In genomic region chr2:94069482-94069881, GRCm38 (mm10) we compare ENCODE assay signal across 16 mouse cellular contexts. TPM values are rescaled to one million over a fixed set of nuclear protein-coding genes. Genes with fewer than 3 reads are reported as not detected.
A peak's percentile ranks its signal among the peaks of the same experiment; 100 is the strongest.
DNase-seq lines count a peak whose midpoint lies in the region; ATAC-seq and TF ChIP-seq lines count a peak whose summit lies in the region.
"Had no signal": no experiment of that assay in that cellular context is flagged by ENCODE, and none has a peak within 500 bp of the region (broad histone marks: within the 10 kb centered on the region; RNA-seq: fewer than 3 reads in every experiment).

No protein-coding gene starts in this region.

- ATAC-seq in forebrain, embryonic 14.5 days: no peak
- no peak for ATAC-seq in forebrain, embryonic 11.5 days (replicated peaks; ENCODE audit: low FRiP score)
- no peak for ATAC-seq in stomach, postnatal 0 days (ENCODE audit: low FRiP score, low TSS enrichment)
- ATAC-seq: midbrain, embryonic 13.5 days had no signal

- H3K36me3 ChIP-seq in forebrain, embryonic 14.5 days (ENCODE audit: control insufficient read depth, insufficient read depth, low read length): no peaks in the 10 kb centered on the region
- no peaks in the 10 kb centered on the region for H3K36me3 ChIP-seq in forebrain, embryonic 11.5 days (ENCODE audit: control insufficient read depth, insufficient read depth, low read length)
- no peaks in the 10 kb centered on the region for H3K36me3 ChIP-seq in stomach, postnatal 0 days (ENCODE audit: control insufficient read depth, insufficient read depth, low read length)
- H3K36me3 ChIP-seq: midbrain, embryonic 13.5 days; neural tube, embryonic 12.5 days had no signal

- H3K4me3 ChIP-seq in forebrain, embryonic 14.5 days (ENCODE audit: low read depth, low read length): no peak overlapping the region
- no peak overlapping the region for H3K4me3 ChIP-seq in forebrain, embryonic 11.5 days (ENCODE audit: low read depth, low read length)
- H3K4me3 ChIP-seq in layer of hippocampus, adult 2 months: no peak overlapping the region
- H3K4me3 ChIP-seq in stomach, postnatal 0 days (ENCODE audit: low read depth, low read length): no peak overlapping the region
- H3K4me3 ChIP-seq: heart, embryonic 10.5 days; midbrain, embryonic 13.5 days; neural tube, embryonic 12.5 days had no signal

- TF ChIP-seq CTCF in layer of hippocampus, adult 2 months (conservative IDR thresholded peaks at IDR 0.05): peak; percentile 68
- peak; percentile 52 for TF ChIP-seq CTCF in stomach, postnatal 0 days (IDR thresholded peaks at IDR 0.05; ENCODE audit: low read depth)

- H3K9me3 ChIP-seq in forebrain, embryonic 14.5 days (replicated peaks; ENCODE audit: control insufficient read depth, low read length): no peaks in the 10 kb centered on the region
- no peaks in the 10 kb centered on the region for H3K9me3 ChIP-seq in forebrain, embryonic 11.5 days (ENCODE audit: control insufficient read depth, low read length)
- no peaks in the 10 kb centered on the region for H3K9me3 ChIP-seq in stomach, postnatal 0 days (ENCODE audit: control insufficient read depth, low read length)
- H3K9me3 ChIP-seq: heart, embryonic 10.5 days; midbrain, embryonic 13.5 days; neural tube, embryonic 12.5 days had no signal

- no peak overlapping the region for H3K4me2 ChIP-seq in forebrain, embryonic 14.5 days (ENCODE audit: low read length)
- H3K4me2 ChIP-seq in forebrain, embryonic 11.5 days (ENCODE audit: low read depth, low read length, severe bottlenecking): no peak overlapping the region
- no peak overlapping the region for H3K4me2 ChIP-seq in stomach, postnatal 0 days (replicated peaks; ENCODE audit: low read depth)
- H3K4me2 ChIP-seq: midbrain, embryonic 13.5 days; neural tube, embryonic 12.5 days had no signal

- H3K9ac ChIP-seq in forebrain, embryonic 14.5 days (ENCODE audit: low read length): no peak overlapping the region
- H3K9ac ChIP-seq in forebrain, embryonic 11.5 days (ENCODE audit: low read length): no peak overlapping the region
- no peak overlapping the region for H3K9ac ChIP-seq in stomach, postnatal 0 days (ENCODE audit: low read length)
- H3K9ac ChIP-seq: midbrain, embryonic 13.5 days; neural tube, embryonic 12.5 days had no signal

- no peak overlapping the region for H3K27ac ChIP-seq in forebrain, embryonic 14.5 days (ENCODE audit: low read depth, low read length)
- H3K27ac ChIP-seq in forebrain, embryonic 11.5 days (ENCODE audit: low read depth, low read length): no peak overlapping the region
- no peak overlapping the region for H3K27ac ChIP-seq in layer of hippocampus, adult 2 months
- H3K27ac ChIP-seq in stomach, postnatal 0 days (replicated peaks): no peak overlapping the region
- H3K27ac ChIP-seq: heart, embryonic 10.5 days; midbrain, embryonic 13.5 days; neural tube, embryonic 12.5 days had no signal

- no peaks in the 10 kb centered on the region for H3K27me3 ChIP-seq in forebrain, embryonic 14.5 days (replicated peaks; ENCODE audit: control insufficient read depth, insufficient read depth, low read length)
- H3K27me3 ChIP-seq in forebrain, embryonic 11.5 days (ENCODE audit: control insufficient read depth, insufficient read depth, low read length): no peaks in the 10 kb centered on the region
- no peaks in the 10 kb centered on the region for H3K27me3 ChIP-seq in stomach, postnatal 0 days (ENCODE audit: control insufficient read depth, insufficient read depth, low read length)
- H3K27me3 ChIP-seq: midbrain, embryonic 13.5 days; neural tube, embryonic 12.5 days had no signal

- WGBS in forebrain, embryonic 14.5 days: 78% methylated on average over 5 of the region's 5 CpGs
- WGBS in forebrain, embryonic 11.5 days: 88% methylated on average over 5 of the region's 5 CpGs
- 78% methylated on average over 5 of the region's 5 CpGs for WGBS in stomach, postnatal 0 days

- DNase-seq in forebrain, embryonic 14.5 days (ENCODE audit: low spot score): peak; percentile 45
- DNase-seq in forebrain, embryonic 11.5 days (ENCODE audit: low spot score): no peak
- peak in 1 of 2 experiments; percentile 19 for DNase-seq in layer of hippocampus, adult 2 months (ENCODE audit: low spot score in 2 of 2)
- DNase-seq in layer of hippocampus, postnatal 10 days (ENCODE audit: low spot score in 2 of 2): no peak
- peak; percentile 33 for DNase-seq in right cerebral cortex, adult 18-20 months
- no peak for DNase-seq in right cerebral cortex, postnatal 36 days (ENCODE audit: low spot score in 2 of 2)
- DNase-seq in stomach, postnatal 0 days (ENCODE audit: low spot score): no peak
- DNase-seq in urinary bladder, postnatal 10 days (ENCODE audit: low spot score): no peak
- DNase-seq: adrenal gland, adult 8-10 months; kidney, adult 18-20 months; liver; thymus, adult 2 months had no signal

- no peak for TF ChIP-seq EP300 in stomach, postnatal 0 days (optimal IDR thresholded peaks at IDR 0.05)

- no peaks in the 10 kb centered on the region for H3K4me1 ChIP-seq in forebrain, embryonic 14.5 days (ENCODE audit: control insufficient read depth, insufficient read depth, low read length)
- no peaks in the 10 kb centered on the region for H3K4me1 ChIP-seq in forebrain, embryonic 11.5 days (replicated peaks; ENCODE audit: control insufficient read depth, insufficient read depth, low read length)
- H3K4me1 ChIP-seq in stomach, postnatal 0 days (replicated peaks; ENCODE audit: control insufficient read depth, insufficient read depth): no peaks in the 10 kb centered on the region
- H3K4me1 ChIP-seq: midbrain, embryonic 13.5 days; neural tube, embryonic 12.5 days had no signal

RNA-seq across cellular contexts. Expression of gene Alkbh3, which starts 58.9 kb away (rescaled TPM):
- 47.5 and 52.2 TPM in 2 replicates for polyA plus RNA-seq in forebrain, embryonic 14.5 days (2014; fragmentation: Nextera tagmentation; extraction: Ambion mirVana)
- 51.4 and 51.9 TPM in 2 replicates for polyA plus RNA-seq in forebrain, embryonic 11.5 days (2014; fragmentation: Nextera tagmentation; extraction: Ambion mirVana)
- 10 to 100 TPM; 22.7 to 28.1 TPM for total RNA-seq in layer of hippocampus, adult 2 months (2021)
- 10 to 100 TPM; 22.6 to 26.9 TPM for total RNA-seq in layer of hippocampus, postnatal 10 days (2021)
- polyA plus RNA-seq in stomach, postnatal 0 days (2015; fragmentation: Nextera tagmentation; extraction: Ambion mirVana): 46.2 and 50.4 TPM in 2 replicates
- total RNA-seq: MEL had no signal

Comparison
In these comparisons a context has a peak if more than half of its experiments do, and no peak if none do; other contexts are left out.
1. DNase-seq: peak in forebrain, embryonic 14.5 days (single experiment) and right cerebral cortex, adult 18-20 months (single experiment); none in forebrain, embryonic 11.5 days (single experiment), layer of hippocampus, postnatal 10 days (0 of 2), right cerebral cortex, postnatal 36 days (0 of 2), stomach, postnatal 0 days (single experiment) and urinary bladder, postnatal 10 days (single experiment).